Mouse (Mus musculus) fat pad, adult 2 months (tissue): ENCODE measurements around the gene Slc22a16.

Experiments
- DNase-seq: peaks from one replicate; pipeline ENCODE4 v3.0.0-alpha.2; 2011; ENCODE audit warnings: low read depth, low spot score; ENCODE audit errors: extremely low read depth

The Slc22a16 gene

DNA sequence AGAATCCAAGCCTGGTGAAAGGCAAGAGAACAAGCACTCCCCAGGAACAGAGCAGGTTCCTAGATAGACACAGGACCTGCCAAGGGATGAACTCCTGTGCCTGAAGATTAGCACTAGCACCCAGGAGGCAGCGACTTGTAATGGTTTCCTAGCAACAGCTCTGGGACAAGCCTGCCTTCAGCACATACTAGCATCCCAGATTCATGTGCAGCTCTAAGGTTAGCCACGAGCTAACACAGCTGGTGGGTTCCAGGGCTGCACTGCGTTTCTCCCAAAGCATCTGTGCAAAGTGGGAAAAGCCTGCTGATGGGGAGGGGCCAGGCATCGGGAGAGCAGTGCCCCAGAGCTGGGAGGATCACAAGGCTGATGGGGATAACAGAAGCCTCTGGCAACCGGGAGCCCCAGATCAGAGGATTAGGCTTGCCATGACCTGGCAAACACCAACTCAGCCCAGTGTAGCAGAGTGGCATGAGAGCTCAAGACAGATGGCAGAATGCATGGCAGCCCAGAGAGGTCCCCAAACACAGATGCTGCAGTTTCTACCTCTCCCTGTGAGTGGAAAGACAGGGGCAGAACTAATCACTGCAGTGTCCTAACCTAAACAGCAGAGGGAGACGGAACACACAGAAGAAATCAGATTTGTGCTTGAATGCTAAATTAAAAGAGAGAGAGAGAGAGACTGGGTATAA is 34.7 kb downstream of the Slc22a16 start:
- DNase-seq: no peak

DNA sequence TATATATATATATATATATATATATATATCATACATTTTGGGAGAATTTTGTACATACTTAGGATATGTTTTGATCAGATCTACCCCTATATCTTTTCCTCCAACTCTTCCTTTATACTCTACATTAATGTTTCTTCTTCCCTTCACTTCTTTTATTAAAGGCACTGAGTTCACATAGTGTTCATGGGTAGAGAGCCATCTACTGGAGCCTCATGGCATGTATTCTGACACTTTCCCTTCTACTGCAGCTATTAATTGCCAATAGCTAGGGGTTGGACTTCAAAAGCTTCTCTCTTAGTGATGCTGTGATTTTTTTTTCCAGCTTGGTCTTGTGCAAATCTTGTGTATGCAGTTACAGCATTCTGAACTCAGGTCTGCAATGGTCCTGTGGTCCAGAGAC is 47.8 kb downstream of the Slc22a16 start:
- DNase-seq: no peak

DNA sequence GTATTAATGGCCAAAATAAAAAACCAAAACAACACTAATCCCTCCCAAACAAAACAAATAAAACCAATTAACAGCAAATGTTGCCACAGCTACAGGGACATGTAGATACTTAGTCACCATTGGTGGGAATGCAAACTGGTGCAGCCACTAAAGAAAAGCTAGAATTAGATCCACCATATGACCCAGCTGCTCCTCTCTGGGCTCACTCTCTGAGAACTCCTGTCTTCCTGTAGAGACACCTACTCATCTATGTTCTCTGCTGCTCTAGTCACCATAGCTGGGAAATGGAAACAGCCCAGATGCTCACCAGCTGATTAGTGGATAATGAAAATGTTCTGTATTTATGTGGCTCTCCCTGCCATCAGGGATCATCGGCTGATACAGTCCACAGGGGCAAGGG is 49.6 kb downstream of the Slc22a16 start:
- DNase-seq: no peak

DNA sequence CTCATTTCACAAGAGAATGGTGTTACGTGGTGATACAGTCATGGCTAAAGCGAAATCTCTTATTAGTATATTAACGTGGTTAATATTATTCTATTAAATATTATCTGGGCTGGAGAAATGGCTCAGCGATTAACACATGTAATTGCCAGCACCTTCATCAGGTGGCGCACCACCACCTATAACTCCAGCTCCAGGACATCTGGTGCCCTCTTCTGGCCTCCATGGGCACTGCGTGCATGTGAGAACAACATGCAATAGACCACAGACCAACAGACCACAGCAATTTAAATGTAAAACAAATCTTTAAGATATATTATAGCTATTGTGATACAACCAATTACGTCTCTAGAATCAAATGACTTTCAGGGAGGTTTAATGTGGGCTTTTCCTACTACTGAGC is 59.0 kb downstream of the Slc22a16 start:
- DNase-seq: no peak

DNA sequence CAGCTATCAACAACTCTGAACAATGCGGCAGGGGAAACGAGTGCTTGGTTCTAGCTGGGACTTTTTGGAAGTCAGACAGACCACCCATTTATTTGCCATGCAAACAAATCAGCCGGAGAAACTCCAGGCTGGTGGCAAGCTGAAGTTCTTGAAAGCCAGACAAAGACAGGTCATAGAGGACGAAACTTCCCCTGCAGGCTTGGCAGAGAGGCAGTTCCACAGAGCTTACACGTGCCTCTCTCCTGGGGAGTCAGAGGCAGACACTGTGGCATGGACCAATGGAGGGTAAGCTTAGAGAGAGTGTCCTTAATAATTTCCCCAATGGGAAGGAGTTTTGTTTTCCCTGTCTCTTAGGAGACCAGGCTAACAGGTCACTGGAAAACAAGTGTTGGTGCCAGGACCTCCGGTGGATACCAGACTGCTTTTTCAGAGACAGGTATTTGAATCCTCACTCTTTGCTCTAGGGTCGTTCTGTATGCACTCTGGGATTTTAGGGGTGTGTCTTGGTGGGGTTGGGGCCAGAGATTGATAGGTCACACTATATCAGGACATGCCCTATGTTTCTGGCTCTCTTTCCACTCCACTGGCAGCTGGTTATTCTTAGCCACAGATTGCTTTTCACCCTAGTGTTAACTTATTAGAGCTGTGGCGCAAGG is 59.6 kb downstream of the Slc22a16 start, which contains the start of gene Ddo:
Gene Ddo (plus strand): TSS at position 356 of the 656 bp plus-strand sequence.
- no peak for DNase-seq

DNA sequence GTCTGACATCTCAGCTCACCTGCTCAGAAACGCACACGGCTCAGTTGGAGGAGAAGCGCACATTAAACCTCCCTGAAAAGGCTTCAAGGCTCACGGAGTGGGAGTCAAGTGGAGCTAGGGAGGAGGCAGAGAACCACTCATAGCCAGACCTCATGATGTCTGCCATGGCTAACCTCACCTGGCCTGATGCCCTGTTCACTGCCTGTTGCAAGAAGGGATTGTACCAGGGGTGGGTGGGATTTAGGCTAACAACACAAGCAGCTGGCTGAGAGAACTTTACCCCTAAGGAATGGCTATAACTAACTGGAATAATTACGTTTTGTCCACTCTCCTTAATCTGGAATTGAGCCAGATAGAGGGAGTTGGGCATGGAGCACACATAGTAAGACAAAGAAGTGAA is 60.3 kb downstream of the Slc22a16 start:
- no peak for DNase-seq

DNA sequence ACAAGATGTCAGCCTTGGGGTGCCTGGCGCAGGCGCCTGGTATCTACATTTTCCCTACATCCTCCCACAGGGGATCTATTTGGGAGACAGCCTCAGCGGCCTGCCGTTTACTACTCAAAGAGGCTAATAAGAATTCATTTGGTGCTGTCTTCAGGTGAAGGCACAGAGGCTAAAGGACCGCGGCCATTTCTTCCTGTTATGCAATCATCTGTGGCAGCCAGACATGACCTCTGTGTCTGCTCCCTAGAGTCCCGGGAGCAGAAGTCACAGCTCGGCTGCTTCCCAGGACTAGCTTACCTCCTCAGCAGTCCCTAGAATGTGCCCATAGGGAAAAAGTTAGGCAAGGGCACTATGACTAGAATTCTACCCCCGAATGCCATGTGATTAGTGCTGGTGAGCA is 60.8 kb downstream of the Slc22a16 start:
- DNase-seq: no peak

DNA sequence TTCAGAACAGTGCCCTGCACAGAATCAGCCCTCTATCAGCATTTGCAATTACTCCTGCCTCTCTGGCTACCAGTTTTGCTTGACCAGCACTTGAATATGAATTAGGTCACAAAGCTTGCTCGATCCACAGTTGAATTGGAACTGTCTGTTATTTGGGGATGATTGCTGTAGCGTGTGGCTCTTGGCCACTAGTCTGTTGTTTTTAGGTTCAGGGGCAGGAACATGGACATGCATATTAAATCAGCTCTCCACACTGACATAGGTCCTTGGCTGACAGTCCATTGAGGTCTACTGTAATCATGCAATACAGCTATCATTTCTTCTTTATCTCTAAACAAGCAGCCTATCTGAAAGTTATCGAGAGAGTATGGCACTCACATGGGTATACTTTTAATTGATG is 62.0 kb downstream of the Slc22a16 start:
- DNase-seq: no peak

DNA sequence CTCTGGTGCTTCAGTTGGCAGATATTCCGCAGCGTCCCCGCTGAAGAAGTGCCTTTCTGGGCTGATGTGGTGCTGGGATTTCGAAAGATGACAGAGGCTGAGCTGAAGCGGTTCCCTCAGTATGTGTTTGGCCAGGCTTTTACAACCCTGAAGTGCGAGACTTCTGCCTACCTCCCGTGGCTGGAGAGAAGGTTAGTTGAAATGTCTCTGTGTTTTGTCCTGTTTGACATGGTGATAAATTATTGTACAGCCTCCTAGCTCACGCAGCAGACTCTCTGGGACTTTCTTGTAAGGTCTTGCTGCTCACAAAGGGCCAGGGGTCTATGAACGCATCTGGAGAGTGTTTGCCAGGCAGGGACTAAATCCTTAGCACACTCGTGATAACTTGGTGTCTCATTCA is 67.2 kb downstream of the Slc22a16 start:
- no peak for DNase-seq

DNA sequence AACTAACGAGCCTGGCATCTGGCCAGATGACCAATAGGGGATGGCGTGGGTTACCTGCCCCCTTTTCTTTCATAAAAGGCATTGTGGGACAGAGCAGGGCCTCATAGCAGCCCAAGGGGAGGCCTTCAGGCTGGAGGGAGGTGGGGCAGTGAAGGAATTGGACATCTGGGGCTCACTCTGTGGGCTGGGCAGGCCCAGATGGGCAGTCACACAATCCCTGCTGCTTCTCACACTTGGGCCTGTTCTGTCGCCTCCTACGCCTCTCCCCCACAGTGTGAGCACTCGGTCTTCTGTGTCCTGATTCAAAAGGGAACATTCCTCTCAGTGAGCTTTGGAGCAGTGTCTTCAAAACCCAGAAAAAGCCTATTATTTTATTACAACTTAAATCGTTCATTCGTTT is 68.1 kb downstream of the Slc22a16 start:
- DNase-seq: no peak

DNA sequence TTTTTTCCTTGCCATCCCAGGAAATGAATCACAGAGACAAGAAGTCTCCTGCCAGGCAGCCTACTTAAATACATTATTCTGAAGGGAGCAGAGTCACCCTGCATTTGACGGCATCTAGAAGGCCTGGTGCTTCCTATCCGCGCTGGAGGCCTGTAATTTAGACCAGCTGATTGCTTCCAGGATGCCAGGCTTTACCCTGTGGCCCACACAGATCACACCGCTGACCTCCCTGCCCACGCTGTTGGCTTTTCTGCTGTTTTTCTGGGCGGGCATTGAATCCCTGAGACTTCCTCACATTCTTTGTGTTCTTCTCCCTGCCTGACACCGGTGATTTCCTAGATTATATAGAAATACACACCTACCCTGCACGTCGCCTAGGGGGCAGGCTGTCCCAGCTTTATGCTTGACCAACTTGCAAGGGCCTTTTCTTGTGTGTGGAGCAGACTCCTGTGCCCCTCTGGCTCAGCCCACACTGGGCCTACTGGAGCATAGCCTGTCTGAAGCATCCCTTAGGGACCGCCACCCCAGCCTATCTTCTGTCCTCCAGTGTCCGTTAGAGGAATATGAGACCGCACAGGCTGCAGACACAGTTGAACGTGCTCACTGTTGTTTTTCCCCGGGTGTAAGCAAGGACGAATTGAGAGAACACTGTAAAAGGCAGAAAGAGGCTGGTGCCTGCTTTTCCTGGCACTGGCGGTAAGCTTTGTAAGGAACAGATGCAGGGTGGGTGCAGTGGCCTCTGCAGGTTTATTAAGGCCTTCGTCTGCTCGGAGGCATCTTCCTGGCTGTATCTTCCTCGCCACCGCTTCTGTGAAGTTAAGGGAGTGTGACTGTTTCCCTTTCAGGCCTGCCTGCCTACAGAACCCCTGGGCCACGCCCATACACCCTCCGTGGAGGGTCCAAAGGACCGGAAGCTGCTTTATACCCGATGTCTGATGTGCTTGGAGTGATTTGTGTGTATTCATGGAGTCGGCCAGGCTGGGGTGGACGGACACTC is 69.0 kb downstream of the Slc22a16 start:
- DNase-seq: no peak

DNA sequence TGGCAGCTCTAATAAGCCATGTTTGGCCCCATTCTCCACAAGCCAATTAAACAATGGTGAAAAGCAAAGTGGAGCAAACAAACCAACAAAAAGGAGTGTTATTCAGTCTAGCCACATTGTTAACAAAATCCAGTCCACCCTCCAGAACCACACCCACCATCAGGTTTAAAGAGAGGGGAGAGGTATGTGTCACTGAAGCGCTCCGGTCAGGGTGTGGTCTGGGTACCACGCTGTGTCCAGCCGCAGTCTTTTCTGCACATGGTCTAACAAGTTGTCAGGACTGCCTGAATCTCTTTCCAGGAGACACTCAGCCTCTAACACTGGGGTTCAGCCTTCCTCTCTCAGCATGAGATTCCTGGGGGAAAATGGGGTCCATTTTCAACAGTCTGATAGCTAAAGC is 70.3 kb downstream of the Slc22a16 start:
- no peak for DNase-seq

DNA sequence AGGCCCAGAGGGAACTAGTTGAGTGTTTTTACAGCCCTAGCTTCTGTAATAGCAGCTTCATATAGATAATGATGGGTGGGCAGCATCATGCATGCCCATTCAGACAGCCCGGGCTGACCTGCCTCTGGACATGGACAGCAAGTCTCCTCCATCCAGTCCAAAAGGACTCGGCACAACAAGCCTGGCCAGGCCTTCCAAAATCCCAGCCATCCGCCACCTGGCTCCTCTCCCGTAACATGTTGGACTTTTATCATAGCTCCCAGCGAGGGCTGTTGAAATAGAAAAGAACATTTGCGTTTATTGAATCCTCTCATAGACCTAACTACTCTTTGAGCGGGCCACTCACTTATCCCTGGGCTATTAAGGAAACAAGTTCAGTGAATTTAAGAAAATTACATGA is 71.8 kb downstream of the Slc22a16 start:
- DNase-seq: no peak

DNA sequence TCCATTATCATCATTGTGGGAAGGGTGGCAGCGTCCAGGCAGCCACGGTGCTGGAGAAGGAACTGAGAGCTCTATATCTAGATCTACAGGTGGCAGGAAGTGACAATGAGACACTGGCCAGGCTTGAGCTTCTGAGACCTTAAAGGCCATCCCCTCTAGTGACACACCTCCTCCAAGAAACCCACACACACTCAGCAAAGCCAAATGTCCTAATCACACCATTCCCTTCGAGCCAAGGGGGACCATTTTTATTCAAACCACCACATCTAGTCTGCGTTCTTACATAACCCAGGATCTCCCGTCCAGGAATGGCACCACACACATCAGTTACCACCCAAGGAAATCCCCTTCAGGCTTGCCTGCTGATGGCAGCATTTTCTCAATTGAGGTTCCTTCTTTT is 73.0 kb downstream of the Slc22a16 start:
- DNase-seq: no peak

DNA sequence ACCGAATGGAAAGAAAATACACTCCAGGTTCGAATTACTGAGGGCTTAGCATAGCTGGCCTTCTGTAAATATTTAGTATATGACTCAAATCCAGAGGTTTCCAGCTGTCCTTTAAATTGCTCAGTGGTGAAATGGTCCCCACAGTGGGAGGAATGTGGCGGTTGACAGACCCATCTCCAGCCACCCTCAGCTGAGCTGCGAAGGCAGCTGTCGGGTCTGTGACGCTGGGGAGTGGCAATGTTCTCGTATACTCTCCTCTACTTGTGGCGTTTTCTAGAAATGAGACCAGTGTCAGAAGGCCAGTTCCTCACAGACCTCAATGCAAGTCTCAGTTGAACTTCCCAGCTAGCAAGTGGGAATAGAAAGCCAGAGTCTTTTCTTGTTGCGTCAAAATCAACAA is 74.3 kb downstream of the Slc22a16 start:
- no peak for DNase-seq

DNA sequence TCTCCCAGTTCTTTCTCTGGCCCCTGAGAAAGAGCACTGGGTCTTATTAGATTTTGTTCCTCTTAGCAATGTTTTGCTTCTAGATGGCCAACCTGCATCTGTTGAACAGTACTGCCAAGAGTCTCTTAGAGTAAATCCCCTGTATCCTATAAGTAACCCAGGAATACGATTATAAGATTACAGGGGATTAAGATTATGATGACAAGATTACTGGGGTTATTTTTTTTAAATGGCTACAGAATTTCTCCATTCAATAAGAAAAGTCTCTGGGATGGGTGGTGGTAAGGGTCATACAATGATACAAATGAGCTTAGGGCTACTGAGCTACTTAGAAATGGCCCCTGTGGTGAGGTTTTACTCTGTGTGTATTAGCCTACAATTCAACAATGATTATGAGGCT is 75.2 kb downstream of the Slc22a16 start:
- DNase-seq: no peak

DNA sequence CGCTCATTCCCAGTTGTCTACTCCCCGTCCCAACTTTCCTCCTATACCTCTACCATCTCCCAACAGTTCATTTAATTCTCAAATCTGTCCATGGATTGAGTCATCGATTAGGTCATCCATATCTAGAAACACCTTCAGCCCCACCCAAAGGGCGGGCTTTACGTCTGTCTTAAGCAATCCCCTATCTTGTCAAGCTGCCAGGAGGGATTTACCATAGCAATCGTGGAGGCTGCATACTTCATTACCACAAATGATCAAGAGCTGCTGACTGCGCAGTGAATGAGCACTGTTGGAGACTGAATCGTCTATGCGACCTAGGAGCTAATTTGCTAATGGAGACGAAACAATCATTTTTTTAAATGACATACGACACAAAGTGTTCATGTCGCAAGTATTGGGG is 78.6 kb downstream of the Slc22a16 start:
- DNase-seq: no peak

DNA sequence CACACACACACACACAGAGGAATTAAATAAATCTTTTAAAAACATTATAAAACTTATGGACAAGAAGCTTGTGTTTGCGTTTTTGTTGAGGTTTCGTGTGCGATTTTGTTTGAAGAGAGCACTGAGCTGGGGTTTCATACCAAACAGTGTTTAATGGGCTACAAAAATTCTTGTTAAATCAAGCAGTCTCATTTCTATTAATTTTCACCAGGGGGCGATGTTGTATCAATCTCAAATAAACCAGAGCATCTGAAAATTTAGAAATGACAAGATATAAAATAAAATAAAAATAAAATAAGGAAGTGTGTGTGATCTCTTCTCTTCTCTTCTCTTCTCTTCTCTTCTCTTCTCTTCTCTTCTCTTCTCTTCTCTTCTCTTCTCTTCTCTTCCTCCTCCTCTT is 79.5 kb downstream of the Slc22a16 start:
- DNase-seq: no peak

DNA sequence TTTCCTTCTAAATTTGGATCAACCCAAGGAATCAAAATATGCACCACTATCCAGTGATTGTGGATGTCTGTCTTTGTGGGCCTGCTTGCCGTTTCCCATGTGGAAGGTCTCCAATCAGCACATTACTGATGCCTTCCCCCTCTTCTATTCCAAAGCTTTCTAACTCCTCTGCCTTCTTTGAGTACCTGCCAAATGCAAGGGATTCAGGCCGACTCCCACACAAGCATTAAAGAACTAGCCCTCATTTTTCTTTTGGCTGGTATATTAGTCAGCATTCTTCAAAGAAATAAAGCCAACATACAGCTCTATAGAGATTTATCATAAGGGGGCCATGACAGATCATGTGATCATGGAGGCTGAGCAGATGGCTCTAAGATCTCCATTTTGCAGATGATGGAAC is 81.5 kb downstream of the Slc22a16 start:
- DNase-seq: no peak
